Mouse (Mus musculus): ENCODE measurements around the gene Morc2b.

- TF ChIP-seq POLR2A (IDR thresholded peaks at IDR 0.05; ENCODE audit: borderline replicate concordance, extremely low read depth, low read depth, low read length) (no peak), CTCF (IDR thresholded peaks at IDR 0.05; ENCODE audit: insufficient read depth, low read length) (no peak)
These were observed 47.9 kb downstream of the Morc2b start for GRCm38 (mm10) chr17:33091630-33092029.
